Mouse (Mus musculus) limb, embryonic 13.5 days (tissue): ENCODE measurements around the gene Zmiz1. TPM values are rescaled to one million over a fixed set of nuclear protein-coding genes. Genes with fewer than 3 reads are reported as not detected.
A peak's percentile ranks its signal among the peaks of the same experiment; 100 is the strongest.

Source experiments
- ATAC-seq: fragments of 200-750 bp; cut with Nextera tagmentation; 2 replicates; pipeline ENCODE4 v1.8.0; 2017; ENCODE audit warnings: low read depth, moderate number of reproducible peaks, moderate TSS enrichment; ENCODE audit not compliant: low FRiP score
- H3K27ac ChIP-seq: fragments of 300-500 bp; sonication (generic); 2 replicates; pipeline ENCODE4 v1.5.1; 2015; ENCODE audit warnings: inconsistent platforms, mild to moderate bottlenecking, moderate library complexity
- H3K27me3 ChIP-seq: fragments of 300-500 bp; sonication (generic); 2 replicates; pipeline ENCODE4 v1.6.1; 2015; ENCODE audit warnings: mild to moderate bottlenecking, inconsistent platforms
- H3K36me3 ChIP-seq: fragments of 300-500 bp; sonication (generic); 2 replicates; pipeline ENCODE4 v1.6.1; 2015; ENCODE audit warnings: inconsistent platforms, mild to moderate bottlenecking, moderate library complexity
- H3K4me1 ChIP-seq: fragments of 300-500 bp; sonication (generic); 2 replicates; pipeline ENCODE4 v1.6.1; 2015; ENCODE audit warnings: inconsistent platforms
- H3K4me2 ChIP-seq: fragments of 300-500 bp; sonication (generic); replicated peaks from 2 replicates; pipeline ENCODE4 v1.6.1; 2015; ENCODE audit warnings: inconsistent platforms, mild to moderate bottlenecking, moderate library complexity
- H3K4me3 ChIP-seq: fragments of 300-500 bp; sonication (generic); 2 replicates; pipeline ENCODE4 v1.5.1; 2015; ENCODE audit warnings: moderate library complexity, mild to moderate bottlenecking, inconsistent platforms
- H3K9ac ChIP-seq: fragments of 300-500 bp; sonication (generic); 2 replicates; pipeline ENCODE4 v1.6.1; 2015; ENCODE audit warnings: mild to moderate bottlenecking, inconsistent platforms
- H3K9me3 ChIP-seq: fragments of 300-500 bp; sonication (generic); 2 replicates; pipeline ENCODE4 v1.6.1; 2016; ENCODE audit warnings: inconsistent platforms
- WGBS: fragments of 180-500 bp; shearing (Covaris S2); methylation state at CpG from one replicate; pipeline ENCODE4 v1.1.7; 2015; 5-methylcytosine and 5-hydroxymethylcytosine counted together
- polyA plus RNA-seq: library from polyadenylated mRNA; unstranded; fragments of >200 nt; fragmentation: Nextera tagmentation; extraction: Ambion mirVana; gene quantifications from 2 replicates; pipeline ENCODE4 v1.2.1, GENCODE M21; 2015

Zmiz1 gene
- polyA plus RNA-seq, 1 experiment from 2014 or later, result 68.6 TPM

- H3K4me2 ChIP-seq, result no peak overlapping the region
- H3K4me3 ChIP-seq, result no peak overlapping the region
- peaks cover 85% of the 10 kb centered on the region for H3K36me3 ChIP-seq
- no peak for ATAC-seq
- H3K9me3 ChIP-seq, result no peaks in the 10 kb centered on the region
- peak overlapping the region; percentile 28; the same call in 1 of the 2 replicates for H3K27ac ChIP-seq
- no peaks in the 10 kb centered on the region for H3K27me3 ChIP-seq
- WGBS, result 81% methylated on average over 10 of the region's 10 CpGs
- peaks cover 53% of the 10 kb centered on the region for H3K4me1 ChIP-seq
- H3K9ac ChIP-seq, result no peak overlapping the region
Measured at GRCm38 (mm10) chr14:25583899-25584298, 124.9 kb downstream of the Zmiz1 start.

- Histone ChIP-seq H3K9me3 (no peaks in the 10 kb centered on the region), H3K27ac (peak overlapping the region; percentile 82), H3K36me3 (peaks cover 85% of the 10 kb centered on the region), H3K4me2 (peak overlapping the region; percentile 11; the same call in 1 of the 2 replicates), H3K4me1 (peaks cover 66% of the 10 kb centered on the region), H3K4me3 (no peak overlapping the region), H3K9ac (peak overlapping the region; percentile 55), H3K27me3 (no peaks in the 10 kb centered on the region)
- peak; percentile 60; the same call in 1 of the 2 replicates for ATAC-seq
- WGBS, result 23% methylated on average over 21 of the region's 21 CpGs
Measured at GRCm38 (mm10) chr14:25585545-25586301, 126.7 kb downstream of the Zmiz1 start.

GRCm38 (mm10) chr14:25586846-25587486 is 128.0 kb downstream of the Zmiz1 start:
- peak overlapping the region; percentile 43; the same call in 1 of the 2 replicates for H3K9ac ChIP-seq
- no peaks in the 10 kb centered on the region for H3K27me3 ChIP-seq
- no peak overlapping the region for H3K4me3 ChIP-seq
- no peak for ATAC-seq
- H3K36me3 ChIP-seq, result peaks cover 82% of the 10 kb centered on the region
- H3K9me3 ChIP-seq, result no peaks in the 10 kb centered on the region
- no peak overlapping the region for H3K4me2 ChIP-seq
- WGBS, result 42% methylated on average over 10 of the region's 10 CpGs
- peaks cover 67% of the 10 kb centered on the region for H3K4me1 ChIP-seq
- H3K27ac ChIP-seq, result peak overlapping the region; percentile 84

- peak overlapping the region; percentile 43 for H3K9ac ChIP-seq
- H3K27me3 ChIP-seq, result no peaks in the 10 kb centered on the region
- peaks cover 82% of the 10 kb centered on the region for H3K36me3 ChIP-seq
- WGBS, result 11% methylated on average over 6 of the region's 6 CpGs
- H3K4me1 ChIP-seq, result peaks cover 73% of the 10 kb centered on the region
- H3K9me3 ChIP-seq, result no peaks in the 10 kb centered on the region
- no peak; the same call in 1 of the 2 replicates for ATAC-seq
- H3K4me3 ChIP-seq, result no peak overlapping the region
- H3K4me2 ChIP-seq, result peak overlapping the region; percentile 2; the same call in 1 of the 2 replicates
- peak overlapping the region; percentile 84 for H3K27ac ChIP-seq
Measured at GRCm38 (mm10) chr14:25587487-25588001, 128.6 kb downstream of the Zmiz1 start.

- Histone ChIP-seq H3K4me3 (no peak overlapping the region), H3K9me3 (no peaks in the 10 kb centered on the region), H3K4me1 (peaks cover 79% of the 10 kb centered on the region), H3K4me2 (0 out of 2 replicates have a peak overlapping the region, but pooled peaks have one; percentile 2), H3K27ac (peak overlapping the region; percentile 84), H3K36me3 (peaks cover 82% of the 10 kb centered on the region), H3K9ac (peak overlapping the region; percentile 43; the same call in 1 of the 2 replicates), H3K27me3 (no peaks in the 10 kb centered on the region)
- 41% methylated on average over 2 of the region's 2 CpGs for WGBS
- 0 out of 2 replicates have a peak, but pooled peaks have one; percentile 9 for ATAC-seq
Measured at GRCm38 (mm10) chr14:25588156-25588555, 129.2 kb downstream of the Zmiz1 start.

- H3K4me1 ChIP-seq, result peaks cover 84% of the 10 kb centered on the region
- WGBS, result 74% methylated on average over 16 of the region's 16 CpGs
Measured at GRCm38 (mm10) chr14:25588946-25589937, 130.3 kb downstream of the Zmiz1 start.

GRCm38 (mm10) chr14:25591000-25591399 is 132.0 kb downstream of the Zmiz1 start:
- Histone ChIP-seq H3K4me1 (peaks cover 77% of the 10 kb centered on the region), H3K36me3 (peaks cover 74% of the 10 kb centered on the region), H3K4me2 (no peak overlapping the region), H3K27me3 (no peaks in the 10 kb centered on the region), H3K9ac (no peak overlapping the region), H3K27ac (no peak overlapping the region), H3K9me3 (no peaks in the 10 kb centered on the region), H3K4me3 (no peak overlapping the region)
- 59% methylated on average over 5 of the region's 5 CpGs for WGBS
- no peak for ATAC-seq

More at GRCm38 (mm10) chr14:25588946-25589937, 130.3 kb downstream of the Zmiz1 start:
- Histone ChIP-seq H3K36me3 (peaks cover 80% of the 10 kb centered on the region), H3K9ac (no peak overlapping the region), H3K27ac (peak overlapping the region; percentile 84; the same call in 1 of the 2 replicates), H3K4me2 (no peak overlapping the region), H3K9me3 (no peaks in the 10 kb centered on the region), H3K4me3 (no peak overlapping the region), H3K27me3 (no peaks in the 10 kb centered on the region)
- ATAC-seq, result no peak

- H3K4me2 ChIP-seq, result no peak overlapping the region
- H3K4me1 ChIP-seq, result peaks cover 73% of the 10 kb centered on the region
- H3K36me3 ChIP-seq, result peaks cover 75% of the 10 kb centered on the region
Measured at GRCm38 (mm10) chr14:25591426-25591825, 132.4 kb downstream of the Zmiz1 start.

GRCm38 (mm10) chr14:25592522-25592921 is 133.5 kb downstream of the Zmiz1 start:
- H3K9ac ChIP-seq, result no peak overlapping the region
- H3K27me3 ChIP-seq, result no peaks in the 10 kb centered on the region
- ATAC-seq, result no peak
- H3K4me1 ChIP-seq, result peaks cover 62% of the 10 kb centered on the region
- no peak overlapping the region for H3K4me3 ChIP-seq
- H3K27ac ChIP-seq, result no peak overlapping the region
- H3K4me2 ChIP-seq, result no peak overlapping the region
- 45% methylated on average over 6 of the region's 6 CpGs for WGBS
- H3K9me3 ChIP-seq, result no peaks in the 10 kb centered on the region
- peaks cover 80% of the 10 kb centered on the region for H3K36me3 ChIP-seq

More at GRCm38 (mm10) chr14:25591426-25591825, 132.4 kb downstream of the Zmiz1 start:
- 83% methylated on average over 1 of the region's 1 CpGs for whole genome bisulfite sequencing
- Histone ChIP-seq H3K27ac (no peak overlapping the region), H3K9me3 (no peaks in the 10 kb centered on the region), H3K9ac (no peak overlapping the region), H3K27me3 (no peaks in the 10 kb centered on the region), H3K4me3 (no peak overlapping the region)
- ATAC-seq, result no peak

- no peaks in the 10 kb centered on the region for H3K9me3 ChIP-seq
- peaks cover 87% of the 10 kb centered on the region for H3K36me3 ChIP-seq
- no peak overlapping the region for H3K4me3 ChIP-seq
- WGBS, result 50% methylated on average over 8 of the region's 8 CpGs
- no peak for ATAC-seq
- peak overlapping the region; percentile 63 for H3K27ac ChIP-seq
- no peaks in the 10 kb centered on the region for H3K27me3 ChIP-seq
- H3K4me1 ChIP-seq, result peaks cover 54% of the 10 kb centered on the region
- no peak overlapping the region for H3K9ac ChIP-seq
- no peak overlapping the region for H3K4me2 ChIP-seq
Measured at GRCm38 (mm10) chr14:25593876-25594275, 134.9 kb downstream of the Zmiz1 start.

GRCm38 (mm10) chr14:25594611-25595010 is 135.6 kb downstream of the Zmiz1 start:
- Histone ChIP-seq H3K4me2 (no peak overlapping the region), H3K9ac (no peak overlapping the region), H3K4me3 (no peak overlapping the region), H3K27me3 (no peaks in the 10 kb centered on the region), H3K9me3 (no peaks in the 10 kb centered on the region), H3K36me3 (peaks cover 85% of the 10 kb centered on the region), H3K4me1 (peaks cover 50% of the 10 kb centered on the region), H3K27ac (peak overlapping the region; percentile 63; the same call in 1 of the 2 replicates)
- 58% methylated on average over 4 of the region's 4 CpGs for WGBS
- no peak for ATAC-seq
